Mouse (Mus musculus) erythroblast, embryonic 14.5 days (primary cell): ENCODE data around the gene Ago1.

ENCODE experiments used
- GATA1 ChIP-seq: IDR thresholded peaks from 2 replicates; pipeline ENCODE4 v1.6.1; 2012; ENCODE audit warnings: low read length, inconsistent platforms, mixed read lengths
- TAL1 ChIP-seq: IDR thresholded peaks from 3 replicates; pipeline ENCODE4 v1.6.1; 2012; ENCODE audit warnings: low read length, inconsistent platforms, mixed read lengths

DNA sequence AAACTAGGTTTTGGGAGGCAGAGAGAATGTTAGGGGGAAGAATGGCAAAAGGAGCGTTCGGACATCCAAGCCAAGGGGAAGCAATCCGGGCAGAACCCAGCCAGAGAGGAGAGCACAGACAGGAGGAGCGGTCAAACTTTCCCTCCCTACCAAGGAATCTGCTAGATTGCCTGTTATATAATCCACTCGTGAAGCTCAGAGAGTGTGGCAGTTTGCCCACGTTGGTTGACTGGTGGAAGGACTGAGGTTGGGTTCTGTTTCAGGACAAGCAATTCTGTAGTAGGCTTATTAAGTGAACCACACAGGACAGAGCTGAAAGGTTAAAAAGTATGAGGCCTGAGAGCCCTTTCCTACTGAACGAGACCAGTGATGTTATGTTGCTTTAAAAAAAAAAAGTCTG is 21.3 kb downstream of the Ago1 start:
- no peak for TF ChIP-seq GATA1
- no peak for TF ChIP-seq TAL1
